Comparison of ENCODE assay signal across 17 mouse cellular contexts in genomic region chr11:44979391-44979790, GRCm38 (mm10).
DNase-seq lines count a peak whose midpoint lies in the region; ATAC-seq and TF ChIP-seq lines count a peak whose summit lies in the region.
"Had no signal": no experiment of that assay in that cellular context is flagged by ENCODE, and none has a peak within 500 bp of the region (broad histone marks: within the 10 kb centered on the region; RNA-seq: fewer than 3 reads in every experiment).

No protein-coding gene starts in this region.

- no peak for TF ChIP-seq CTCF in gastrocnemius, adult 2 months (IDR thresholded peaks at IDR 0.05)
- TF ChIP-seq CTCF in kidney, adult 2 months (conservative IDR thresholded peaks at IDR 0.05; ENCODE audit: insufficient read depth, insufficient read length, low read depth, low read length): no peak

- H3K36me3 ChIP-seq in kidney, adult 2 months (ENCODE audit: control insufficient read depth, insufficient read depth, low read length): no peaks in the 10 kb centered on the region
- no peaks in the 10 kb centered on the region for H3K36me3 ChIP-seq in neural tube, embryonic 13.5 days
- H3K36me3 ChIP-seq: embryonic facial prominence, embryonic 13.5 days; limb, embryonic 15.5 days had no signal

- DNase-seq in gastrocnemius, adult 2 months: no peak
- DNase-seq in gastrocnemius, adult 18-20 months (ENCODE audit: low spot score): no peak
- DNase-seq in kidney, adult 2 months: peak; percentile 34
- no peak for DNase-seq in kidney, adult 8-10 months
- no peak for DNase-seq in neural tube, embryonic 10.5 days (ENCODE audit: extremely low spot score, low spot score)
- no peak for DNase-seq in right cerebral cortex, adult 2 months (ENCODE audit: low spot score in 2 of 2)
- no peak for DNase-seq in cerebellum, postnatal 25 days
- DNase-seq: adrenal gland, postnatal 10 days; cerebellum, adult 18-20 months; forebrain, postnatal 0 days; right cerebral cortex, postnatal 14 days; thymus, postnatal 25 days had no signal

- H3K4me2 ChIP-seq in neural tube, embryonic 13.5 days: no peak overlapping the region
- H3K4me2 ChIP-seq: embryonic facial prominence, embryonic 13.5 days; limb, embryonic 15.5 days had no signal

- intact Hi-C loops in gastrocnemius, adult 2 months (cut with DNase I): no loop called here

- H3K27me3 ChIP-seq in kidney, adult 2 months (replicated peaks; ENCODE audit: control insufficient read depth, insufficient read depth, low read length): no peaks in the 10 kb centered on the region
- H3K27me3 ChIP-seq in neural tube, embryonic 13.5 days: no peaks in the 10 kb centered on the region
- H3K27me3 ChIP-seq: CH12.LX; embryonic facial prominence, embryonic 13.5 days; limb, embryonic 15.5 days had no signal

- H3K9me3 ChIP-seq in neural tube, embryonic 13.5 days: no peaks in the 10 kb centered on the region
- H3K9me3 ChIP-seq: embryonic facial prominence, embryonic 13.5 days; limb, embryonic 15.5 days had no signal

- 73% methylated on average over 5 of the region's 5 CpGs for WGBS in kidney, adult 2 months
- WGBS in neural tube, embryonic 13.5 days: 83% methylated on average over 5 of the region's 5 CpGs

- ATAC-seq in neural tube, embryonic 13.5 days (ENCODE audit: low read depth): no peak
- ATAC-seq: forebrain, postnatal 0 days; midbrain, embryonic 16.5 days had no signal

- no peak for TF ChIP-seq POLR2A in kidney, adult 2 months (IDR thresholded peaks at IDR 0.05; ENCODE audit: low read depth, low read length)

- H3K27ac ChIP-seq in gastrocnemius, adult 2 months: peak overlapping the region; percentile 25; the same call in 1 of the 2 replicates
- 0 out of 2 replicates have a peak overlapping the region, but pooled peaks have one; percentile 28 for H3K27ac ChIP-seq in kidney, adult 2 months (ENCODE audit: insufficient read depth, low read depth, low read length)
- peak overlapping the region; percentile 71 for H3K27ac ChIP-seq in neural tube, embryonic 13.5 days (replicated peaks)
- H3K27ac ChIP-seq: embryonic facial prominence, embryonic 13.5 days; limb, embryonic 15.5 days had no signal

- no peak overlapping the region for H3K4me3 ChIP-seq in gastrocnemius, adult 2 months
- H3K4me3 ChIP-seq in kidney, adult 2 months (ENCODE audit: insufficient read depth, low read depth, low read length): no peak overlapping the region
- H3K4me3 ChIP-seq in neural tube, embryonic 13.5 days: no peak overlapping the region
- H3K4me3 ChIP-seq: embryonic facial prominence, embryonic 13.5 days; limb, embryonic 15.5 days had no signal

- no peaks in the 10 kb centered on the region for H3K4me1 ChIP-seq in kidney, adult 2 months (ENCODE audit: control insufficient read depth, insufficient read depth, low read length)
- H3K4me1 ChIP-seq in neural tube, embryonic 13.5 days (replicated peaks): peaks cover 87% of the 10 kb centered on the region

- no peak overlapping the region for H3K9ac ChIP-seq in neural tube, embryonic 13.5 days
- H3K9ac ChIP-seq: embryonic facial prominence, embryonic 13.5 days; forebrain, postnatal 0 days; limb, embryonic 15.5 days had no signal
